Mouse (Mus musculus) MEL (cell line): ENCODE data around the gene Yipf3.

Source experiments
- USF1 ChIP-seq: IDR thresholded peaks from 2 replicates; pipeline ENCODE4 v1.6.1; 2014; ENCODE audit warnings: low read depth, mild to moderate bottlenecking, inconsistent platforms, low read length, improper control_type of control experiment, moderate library complexity
- ZMIZ1 ChIP-seq: IDR thresholded peaks from 2 replicates; pipeline ENCODE4 v1.6.1; 2012; ENCODE audit warnings: low read depth, mild to moderate bottlenecking, inconsistent platforms, low read length, improper control_type of control experiment, moderate library complexity

GRCm38 (mm10) chr17:46239516-46240114, 8.3 kb upstream of the Yipf3 start:
- TF ChIP-seq ZMIZ1 (no peak), USF1 (no peak)
